Mouse (Mus musculus) small intestine, adult 10 weeks (tissue): ENCODE measurements around the gene Fam20b. TPM values are rescaled to one million over a fixed set of nuclear protein-coding genes. Genes with fewer than 3 reads are reported as not detected.

Source experiments
- polyA plus RNA-seq: library from polyadenylated mRNA; stranded (reverse); fragments of 350-450 nt; fragmentation: Illumina TruSeq; extraction: RNeasy Lipid Tissue Mini Kit (QIAGEN cat#74804); gene quantifications from one replicate; pipeline ENCODE4 v1.2.3, GENCODE M21; 2014; ENCODE audit warnings: low replicate concordance

Fam20b gene
- 105 TPM for polyA plus RNA-seq

DNA sequence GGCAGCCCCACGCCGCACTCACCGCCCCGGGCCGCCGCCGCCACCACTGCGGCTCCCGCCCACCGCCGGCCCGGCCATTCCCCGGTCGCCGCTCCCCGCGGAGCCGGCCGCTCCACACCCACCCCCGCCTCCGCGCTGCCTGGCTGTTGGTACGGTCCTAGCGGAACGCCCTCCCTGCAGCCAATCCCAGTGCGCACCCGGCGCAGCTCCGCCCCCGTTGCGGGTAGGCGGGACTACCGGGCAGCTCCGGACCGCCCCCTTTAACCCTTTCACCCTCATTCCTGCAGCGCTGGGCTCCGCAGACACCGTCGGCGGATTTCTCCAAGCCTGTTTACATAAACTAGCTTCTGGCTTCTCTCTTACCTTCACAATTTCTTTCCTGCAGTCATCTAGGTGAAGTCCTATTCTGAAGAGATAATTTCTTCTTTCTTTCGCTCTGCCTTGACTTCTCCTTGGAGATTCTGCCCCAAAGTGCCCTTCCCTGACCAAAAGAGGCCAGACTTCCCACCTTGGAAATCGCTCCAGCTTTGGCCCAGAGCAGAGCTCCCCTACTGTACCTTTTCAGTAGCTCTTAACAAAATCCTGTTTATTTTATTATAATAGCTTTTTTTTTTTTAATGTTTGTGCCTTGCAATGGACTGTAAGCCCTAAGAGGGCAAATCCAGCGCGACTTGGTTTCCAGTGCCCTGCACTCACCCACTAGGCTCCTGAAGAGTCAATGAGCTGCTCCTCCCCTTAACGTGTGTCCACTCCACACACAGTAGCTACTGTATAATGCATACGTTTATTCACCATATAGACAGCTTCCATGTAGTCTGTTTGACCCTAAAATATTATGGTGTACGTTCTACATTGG, at the start of gene Fam20b:
TSS of gene Fam20b (minus strand) at position 137 of the 856 bp plus-strand sequence.

GRCm38 (mm10) chr1:156674195-156675000, 44.5 kb downstream of the Fam20b start, which contains the start of gene Tor3a:
Gene Tor3a (minus strand): TSS chr1:156674356.

Other genes with a start within 250 kb of the Fam20b start
- gene Soat1, start 244.8 kb downstream of the Fam20b start, polyA plus RNA-seq, result 31.0 TPM
- 3.6 TPM for gene Gm10031, start 195.1 kb downstream of the Fam20b start, polyA plus RNA-seq
- gene Abl2, start 160.3 kb downstream of the Fam20b start, polyA plus RNA-seq, result 3.9 TPM
- gene Tor3a, start 44.7 kb downstream of the Fam20b start, polyA plus RNA-seq, result 6.8 TPM
- gene Angptl1, start 119.5 kb upstream of the Fam20b start, polyA plus RNA-seq, result 7.6 TPM
- 101 TPM for gene Ralgps2, start 220.5 kb upstream of the Fam20b start, polyA plus RNA-seq